Mouse (Mus musculus) heart, adult 2 months (tissue): ENCODE measurements around the gene Ccsap. TPM values are rescaled to one million over a fixed set of nuclear protein-coding genes. Genes with fewer than 3 reads are reported as not detected.

Source experiments
- DNase-seq, 2 experiments: peaks; one replicate each; pipeline ENCODE4 v3.0.0; 2021
- H3K27ac ChIP-seq: fragments of 200-600 bp; 2 replicates; pipeline ENCODE4 v1.8.1; 2022
- H3K27me3 ChIP-seq: fragments of 200-500 bp; 2 replicates; pipeline ENCODE4 v1.6.1; 2012; ENCODE audit warnings: mild to moderate bottlenecking, low read length, inconsistent platforms, mixed read lengths; ENCODE audit not compliant: control insufficient read depth, insufficient read depth
- H3K36me3 ChIP-seq: fragments of 200-500 bp; 2 replicates; pipeline ENCODE4 v1.6.1; 2012; ENCODE audit warnings: low read length, inconsistent platforms; ENCODE audit not compliant: control insufficient read depth, insufficient read depth
- H3K4me1 ChIP-seq: fragments of 200-500 bp; 2 replicates; pipeline ENCODE4 v1.6.1; 2011; ENCODE audit warnings: low read length; ENCODE audit not compliant: control insufficient read depth, insufficient read depth
- H3K4me3 ChIP-seq: fragments of 200-600 bp; 2 replicates; pipeline ENCODE4 v1.8.1; 2022
- H3K79me2 ChIP-seq: fragments of 200-500 bp; replicated peaks from 2 replicates; pipeline ENCODE4 v1.6.1; 2012; ENCODE audit warnings: mild to moderate bottlenecking, inconsistent platforms, low read length, moderate library complexity, mixed read lengths; ENCODE audit not compliant: control insufficient read depth, insufficient read depth
- H3K9ac ChIP-seq: fragments of 200-500 bp; 2 replicates; pipeline ENCODE4 v1.6.1; 2012; ENCODE audit warnings: low read depth, mild to moderate bottlenecking, control low read depth, inconsistent platforms, low read length, mixed read lengths
- CTCF ChIP-seq: fragments of 200-600 bp; IDR thresholded peaks from 2 replicates; pipeline ENCODE4 v1.8.1; 2022; ENCODE audit warnings: antibody characterized with exemption, mild to moderate bottlenecking, moderate library complexity
- EP300 ChIP-seq: fragments of 200-500 bp; IDR thresholded peaks from 2 replicates; pipeline ENCODE4 v1.6.1; 2011; ENCODE audit warnings: low read depth, low read length, control low read depth; ENCODE audit not compliant: insufficient read depth
- POLR2A ChIP-seq: fragments of 200-500 bp; IDR thresholded peaks from 2 replicates; pipeline ENCODE4 v1.6.1; 2011; ENCODE audit warnings: mild to moderate bottlenecking, low read depth, low read length, control low read depth; ENCODE audit not compliant: insufficient read depth
- WGBS: fragments of 180-500 bp; shearing (Covaris S2); methylation state at CpG from one replicate; pipeline ENCODE4 v1.1.7; 2018; 5-methylcytosine and 5-hydroxymethylcytosine counted together
- intact Hi-C: fragments of 180-260 bp; cut with DNase I; formaldehyde crosslinking; loops from one replicate; pipeline ENCODE4 v1.15.1; 2025
- polyA plus RNA-seq: library from polyadenylated mRNA; depleted of rRNA; stranded (reverse); fragments of >200 nt; gene quantifications from 2 replicates; pipeline ENCODE4 v1.2.3, GENCODE M21; 2012; rRNA removed
- total RNA-seq, 2 experiments: library from RNA; stranded (reverse); gene quantifications; 2 replicates each; pipeline ENCODE4 v1.2.3; 2021

Gene Ccsap
- total and polyA plus RNA-seq, 3 experiments = 0.18 to 0.81 (median 0.68) TPM

GRCm38 (mm10) chr8:123791101-123791844 lies 68.7 kb downstream of the Ccsap start:
- TF ChIP-seq POLR2A = no peak
- no peak for TF ChIP-seq CTCF
- no peak for TF ChIP-seq EP300
- 82% methylated on average over 16 of the region's 16 CpGs for WGBS
- no peak for DNase-seq
- Histone ChIP-seq H3K79me2 (no peaks in the 10 kb centered on the region), H3K27me3 (no peaks in the 10 kb centered on the region), H3K9ac (no peak overlapping the region), H3K27ac (no peak overlapping the region), H3K36me3 (no peaks in the 10 kb centered on the region), H3K4me3 (no peak overlapping the region), H3K4me1 (0 out of 2 replicates have a peak, but pooled peaks cover 1% of the 10 kb centered on the region)
- intact Hi-C loops = loop anchor here (5.0 to 10.0 kb wide), 2 partner anchors 131 to 574 kb away; no protein-coding TSS in a partner anchor

Other genes with a start within 250 kb of the Ccsap start
- 1 to 10 TPM; 5.5 to 5.8 TPM for gene Rhou, start 206.3 kb downstream of the Ccsap start, total RNA-seq
- 4.1 and 5.1 TPM in 2 replicates for gene Rhou, start 206.3 kb downstream of the Ccsap start, polyA plus RNA-seq
- 1 to 10 TPM; 7.7 to 8.4 TPM for gene Rab4a, start 54.2 kb downstream of the Ccsap start, total RNA-seq
- gene Rab4a, start 54.2 kb downstream of the Ccsap start, polyA plus RNA-seq = 10.6 and 12.7 TPM in 2 replicates
- gene Acta1, start 34.5 kb upstream of the Ccsap start, total RNA-seq = 100 to 1,000 TPM; 229 to 294 TPM
- 1,051 and 1,757 TPM in 2 replicates for gene Acta1, start 34.5 kb upstream of the Ccsap start, polyA plus RNA-seq
- gene Nup133, start 89.1 kb upstream of the Ccsap start, total RNA-seq = 10 to 100 TPM in 1 of 2 experiments, 1 to 10 TPM in 1; 9.9 to 10.8 TPM
- 7.2 and 12.3 TPM in 2 replicates for gene Nup133, start 89.1 kb upstream of the Ccsap start, polyA plus RNA-seq
- 10 to 100 TPM; 40.2 to 44.2 TPM for gene Abcb10, start 122.9 kb upstream of the Ccsap start, total RNA-seq
- gene Abcb10, start 122.9 kb upstream of the Ccsap start, polyA plus RNA-seq = 19.1 and 27.6 TPM in 2 replicates
- 10 to 100 TPM; 12.0 to 13.2 TPM for gene Taf5l, start 161.2 kb upstream of the Ccsap start, total RNA-seq
- 17.7 and 23.5 TPM in 2 replicates for gene Taf5l, start 161.2 kb upstream of the Ccsap start, polyA plus RNA-seq
- gene Urb2, start 161.3 kb upstream of the Ccsap start, total RNA-seq = 1 to 10 TPM; 6.2 to 6.3 TPM
- gene Urb2, start 161.3 kb upstream of the Ccsap start, polyA plus RNA-seq = 2.6 and 3.5 TPM in 2 replicates